Mouse (Mus musculus) left cerebral cortex, postnatal 14 days (tissue): ENCODE measurements around the gene Zfp593. TPM values are rescaled to one million over a fixed set of nuclear protein-coding genes. Genes with fewer than 3 reads are reported as not detected.
A peak's percentile ranks its signal among the peaks of the same experiment; 100 is the strongest.

ENCODE experiments used
- DNase-seq, 2 experiments: peaks; one replicate each; pipeline ENCODE4 v3.0.0; 2021 to 2022; ENCODE audit warnings: low spot score in 2 of 2, mixed read lengths in 1 of 2
- intact Hi-C: fragments of 180-260 bp; cut with DNase I; formaldehyde crosslinking; loops from one replicate; pipeline ENCODE4 v1.15.1; 2025
- total RNA-seq, 2 experiments: library from RNA; stranded (reverse); gene quantifications; 2 replicates each; pipeline ENCODE4 v1.2.3; 2021

Zfp593 gene
- total RNA-seq, 2 experiments from 2014 or later, result 10.0 to 12.5 TPM

DNA sequence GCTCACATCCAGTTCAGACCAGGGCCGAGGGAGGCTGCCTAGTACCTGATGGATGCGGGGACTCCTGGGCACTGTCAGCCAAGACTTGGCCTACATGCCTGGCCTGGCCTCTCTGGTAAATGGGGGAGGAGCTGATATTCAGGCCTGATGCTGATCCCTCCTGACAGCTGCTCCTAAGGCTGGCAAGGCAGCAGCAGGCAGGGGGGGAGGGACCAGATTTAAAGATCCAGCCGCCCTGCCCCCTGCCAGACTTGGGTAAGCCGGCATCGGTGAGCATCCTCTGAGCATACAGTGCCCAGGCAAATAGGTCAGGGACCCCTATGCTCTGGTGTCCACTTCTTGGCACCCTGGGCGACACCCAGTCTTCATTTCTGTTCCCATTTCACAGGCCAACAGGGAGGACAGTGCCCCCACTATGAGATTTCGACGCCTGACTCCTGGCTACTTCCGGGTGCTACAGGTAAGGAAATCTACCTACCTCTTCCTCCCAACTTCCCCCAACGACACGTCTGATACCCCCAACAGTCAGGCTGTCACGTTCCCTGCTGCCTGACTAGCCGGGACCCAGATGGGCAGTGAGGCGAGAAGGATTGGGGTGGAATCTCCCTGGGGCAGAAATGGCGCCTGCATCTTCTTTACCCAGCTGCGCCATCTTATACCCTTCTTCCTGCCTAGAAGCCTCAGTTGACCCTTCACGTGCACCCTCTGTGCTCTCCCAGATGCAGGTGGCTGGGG, 1.7 kb downstream of the Zfp593 start, which contains the start of gene E130218I03Rik:
Gene E130218I03Rik, plus strand, starts transcription at position 147 of the 735 bp plus-strand sequence.
- intact Hi-C loops, result no loop called here

DNA sequence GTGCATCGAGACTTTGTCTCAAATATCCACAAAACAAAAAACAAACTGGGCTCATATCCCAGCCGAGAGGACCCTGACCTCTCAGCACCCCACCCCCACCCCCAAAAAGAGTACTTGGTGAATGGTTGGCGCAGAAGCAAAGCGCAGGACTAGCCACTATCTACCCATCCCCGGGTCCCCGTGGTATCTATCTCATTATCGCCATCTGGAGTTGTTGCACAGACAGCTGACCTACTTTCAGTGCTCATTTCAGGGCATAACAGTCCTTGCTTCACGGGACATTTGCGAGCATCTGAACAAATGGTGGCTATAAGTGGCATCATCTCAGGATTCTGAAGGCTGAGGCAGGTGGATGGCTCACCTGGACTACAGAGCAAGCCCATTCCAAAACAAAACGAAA, 6.7 kb downstream of the Zfp593 start:
- intact Hi-C loops, result no loop called here
- peak in 1 of 2 experiments; percentile 11 for DNase-seq

More for the DNA sequence above, 1.7 kb downstream of the Zfp593 start, which contains the start of gene E130218I03Rik:
- no peak for DNase-seq

GRCm38 (mm10) chr4:134238279-134238651, 7.1 kb downstream of the Zfp593 start, which contains the start of gene Cnksr1:
Cnksr1 (minus strand) TSS chr4:134238399.
- intact Hi-C loops, result no loop called here
- peak; percentile 28 to 37 for DNase-seq

DNA sequence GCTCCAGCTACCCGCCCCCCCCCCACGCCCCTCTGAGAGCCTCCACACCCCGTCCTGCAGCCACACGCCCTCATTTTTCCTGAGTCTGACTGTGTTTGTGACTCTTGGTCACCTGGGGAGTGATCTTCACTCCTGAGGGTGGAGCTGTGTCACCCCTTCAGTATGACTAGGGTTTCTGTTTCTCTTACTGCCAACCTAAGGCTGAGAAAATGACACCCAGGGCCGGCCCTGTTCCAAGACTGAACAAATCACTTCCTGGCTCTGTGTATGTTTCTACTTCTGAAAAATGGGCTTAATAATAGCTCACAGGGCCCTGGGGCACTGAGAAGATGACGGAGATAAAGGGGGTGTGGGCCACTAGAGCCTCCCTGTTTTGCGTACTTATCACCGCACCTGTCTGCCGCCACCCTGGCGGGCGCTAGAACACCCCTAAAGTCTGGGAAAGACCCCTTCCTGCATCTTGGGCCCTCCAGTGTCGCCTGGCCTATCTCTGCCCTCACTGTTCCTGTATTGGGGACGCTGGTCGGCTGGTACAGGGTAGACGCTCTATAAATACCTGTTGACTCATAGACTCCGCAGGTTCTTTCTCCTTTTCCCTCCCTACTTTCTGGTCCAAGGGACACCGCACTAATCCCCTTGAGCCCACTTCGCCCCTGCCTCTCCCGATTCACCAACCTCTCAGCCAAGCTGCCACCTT, 7.7 kb downstream of the Zfp593 start:
- DNase-seq, result no peak

DNA sequence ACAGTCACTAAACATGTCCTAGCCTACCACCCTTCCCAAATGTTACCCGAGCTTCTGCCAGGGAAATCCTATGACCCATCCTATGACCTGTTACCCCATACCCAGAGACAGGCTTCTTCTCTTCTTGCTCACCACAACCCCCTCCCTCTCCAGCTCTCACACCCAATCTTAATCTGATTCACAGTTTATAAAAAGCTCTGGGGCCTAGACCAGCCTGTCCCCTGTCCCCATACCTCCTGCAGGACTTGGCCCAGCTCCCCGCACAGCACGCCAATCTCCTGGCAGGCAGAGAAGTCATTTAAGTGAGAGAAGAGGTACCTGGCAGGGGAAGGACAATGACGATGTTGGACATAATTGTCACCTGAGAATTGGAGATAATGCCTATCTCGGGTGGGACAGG, 10.5 kb downstream of the Zfp593 start:
- intact Hi-C loops, result no loop called here
- no peak for DNase-seq

More for the DNA sequence above, 7.7 kb downstream of the Zfp593 start:
- intact Hi-C loops, result no loop called here

GRCm38 (mm10) chr4:134230431-134230830, 15.0 kb downstream of the Zfp593 start:
- DNase-seq, result no peak
- intact Hi-C loops, result no loop called here

DNA sequence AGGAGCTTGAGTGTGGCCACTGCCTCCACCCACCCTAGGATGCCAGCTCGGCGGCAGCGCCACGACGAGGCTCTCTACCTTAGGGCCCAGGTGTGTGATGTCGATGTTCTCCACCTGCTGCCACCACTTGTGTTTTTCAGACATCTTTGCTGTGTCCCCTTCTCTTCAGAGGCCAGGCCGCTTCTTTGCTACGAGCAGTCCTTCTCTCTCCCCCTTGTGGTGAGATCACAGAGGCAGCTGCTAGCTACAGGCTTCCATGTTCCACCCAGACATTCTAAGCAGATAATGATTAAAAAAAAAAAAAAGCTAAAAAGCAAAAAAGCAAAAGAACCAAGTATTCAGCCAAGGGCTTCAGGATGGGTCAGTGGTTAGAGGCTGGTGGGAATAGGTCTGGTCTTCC, 18.2 kb downstream of the Zfp593 start, which contains the start of gene Catsper4:
Gene Catsper4, minus strand, starts transcription at position 190 of the 400 bp plus-strand sequence.
- peak in 1 of 2 experiments; percentile 20 for DNase-seq
- intact Hi-C loops, result no loop called here

DNA sequence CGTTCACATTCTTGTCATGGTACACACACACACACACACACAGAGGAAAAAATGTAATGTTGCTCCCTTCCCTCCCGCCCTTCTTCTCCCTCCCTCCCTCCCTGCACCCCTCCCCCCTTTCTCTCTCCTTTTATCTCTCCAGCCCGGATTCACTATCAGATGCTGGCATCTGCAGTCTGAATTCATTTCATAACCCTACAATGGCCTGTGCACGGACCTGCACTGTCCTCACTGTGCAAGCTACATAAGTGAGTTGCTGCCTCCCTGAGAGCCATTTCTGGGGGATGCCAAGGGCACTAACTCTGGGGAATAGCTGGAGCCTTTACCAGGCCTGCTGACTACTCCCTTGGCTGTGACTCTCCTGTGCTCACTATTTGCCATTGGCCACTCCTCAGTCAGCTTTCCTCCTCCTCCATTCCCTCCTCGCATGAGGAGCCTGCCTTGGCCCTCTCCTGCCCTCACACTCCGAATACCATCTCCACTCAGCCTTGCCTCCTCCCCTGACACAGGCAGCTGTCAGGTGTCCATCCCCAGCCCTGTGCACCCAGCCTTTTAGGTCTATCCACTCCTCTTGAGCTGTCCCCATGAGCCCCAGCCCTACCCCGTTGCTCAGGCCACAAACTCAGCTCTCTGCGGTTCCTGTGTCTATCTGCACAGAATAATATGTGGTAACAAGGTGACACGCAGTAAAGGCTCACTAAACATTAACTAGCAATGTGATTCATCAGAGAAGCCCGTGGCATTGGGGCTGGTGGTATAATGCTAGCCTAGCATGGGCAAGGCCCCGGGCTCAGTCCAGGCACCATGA, 22.4 kb downstream of the Zfp593 start:
- intact Hi-C loops, result no loop called here
- no peak for DNase-seq

DNA sequence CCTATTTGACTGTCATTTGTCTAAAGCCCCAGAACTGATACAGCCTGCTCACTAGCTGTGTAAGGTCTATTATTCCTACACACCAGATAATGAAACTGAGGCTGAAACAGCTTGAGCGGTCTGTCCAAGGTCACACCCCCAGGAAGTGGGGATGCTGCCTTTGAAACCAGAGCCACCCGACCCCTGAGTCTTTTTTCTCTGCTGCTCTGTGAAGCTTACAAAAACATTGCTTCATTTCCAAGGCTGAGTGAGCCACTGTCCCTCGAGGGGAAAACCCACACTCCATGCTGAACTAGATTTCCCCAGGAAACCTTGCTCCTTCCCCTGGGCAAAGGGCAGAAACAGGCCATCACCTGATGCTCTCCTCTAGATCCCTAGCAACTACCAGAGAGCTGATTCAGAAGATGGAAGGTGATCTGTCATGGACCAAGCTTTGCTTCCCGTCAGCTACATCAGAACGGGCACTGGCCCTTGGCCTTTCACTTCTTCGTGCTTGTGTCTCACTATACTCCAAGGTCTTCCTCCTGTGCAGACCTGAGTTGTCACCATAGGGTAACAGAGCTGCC, 38.8 kb downstream of the Zfp593 start:
- DNase-seq, result no peak
- intact Hi-C loops, result no loop called here

DNA sequence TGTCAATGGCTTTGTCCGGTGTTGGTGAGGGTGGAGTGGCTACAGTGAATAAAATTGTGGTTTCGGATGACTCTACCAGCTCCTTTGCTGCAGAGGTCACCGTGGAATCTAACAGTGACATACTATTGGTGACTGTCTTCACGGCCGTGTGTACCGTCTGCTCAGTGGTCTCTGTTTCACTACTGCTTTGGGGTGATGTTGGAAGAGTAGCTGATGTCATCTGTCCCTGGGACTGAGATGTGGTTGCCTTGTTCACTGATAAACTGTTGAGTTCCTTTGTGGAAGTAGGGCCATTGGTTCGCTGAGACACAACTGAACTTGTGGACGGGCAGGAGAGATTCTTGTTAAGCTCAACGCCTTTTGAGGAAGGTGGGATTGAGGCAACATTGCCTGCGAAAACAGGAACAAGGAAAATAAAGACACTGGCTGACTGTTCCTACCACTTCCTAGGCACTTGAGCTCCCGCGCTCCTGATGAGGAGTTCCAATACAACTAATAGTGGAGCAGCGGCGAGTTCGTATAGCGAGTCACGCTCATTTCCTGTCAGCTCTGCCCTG, 42.0 kb downstream of the Zfp593 start:
- no peak for DNase-seq
- intact Hi-C loops, result no loop called here

GRCm38 (mm10) chr4:134202904-134203303, 42.5 kb downstream of the Zfp593 start, which contains the start of gene Gm7534:
Gm7534 (minus strand) TSS chr4:134203004.
- no peak for DNase-seq
- intact Hi-C loops, result no loop called here

DNA sequence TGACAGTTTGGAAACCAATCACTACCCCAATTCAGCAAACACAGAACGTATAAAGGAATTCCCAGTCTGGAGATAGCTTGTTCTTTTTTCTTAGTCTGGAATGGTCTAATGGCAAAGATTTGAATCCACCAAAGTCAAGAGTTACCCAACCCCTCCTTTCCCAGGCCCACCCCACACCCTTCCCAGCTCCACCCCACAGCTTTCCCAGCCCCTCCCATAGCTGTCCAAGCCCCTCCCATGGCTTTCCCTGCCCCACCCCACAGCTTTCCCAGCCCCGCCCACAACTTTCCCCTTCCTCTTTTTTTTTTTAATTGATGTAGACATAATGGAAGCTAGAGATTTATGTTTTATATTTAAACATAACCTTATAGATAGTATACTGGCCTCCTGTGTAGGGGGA, 46.0 kb downstream of the Zfp593 start:
- intact Hi-C loops, result no loop called here
- DNase-seq, result no peak

Other genes starting within 250 kb of the Zfp593 start
- 10 to 100 TPM; 61.0 to 63.6 TPM for gene Dhdds, start 244.7 kb downstream of the Zfp593 start, total RNA-seq
- not detected for gene Lin28a, start 226.8 kb downstream of the Zfp593 start, total RNA-seq
- gene Zfp683, start 191.8 kb downstream of the Zfp593 start, total RNA-seq, result not detected
- gene Crybg2, start 184.8 kb downstream of the Zfp593 start, total RNA-seq, result 1 to 10 TPM; 1.3 to 1.4 TPM
- gene Cd52, start 150.5 kb downstream of the Zfp593 start, total RNA-seq, result 1 to 10 TPM in 1 of 2 experiments, under 1 TPM in 1; 0.99 to 2.4 TPM
- gene Ubxn11, start 143.0 kb downstream of the Zfp593 start, total RNA-seq, result 10 to 100 TPM; 22.6 to 25.0 TPM
- 100 to 1,000 TPM; 204 to 214 TPM for gene Sh3bgrl3, start 116.8 kb downstream of the Zfp593 start, total RNA-seq
- 10 to 100 TPM in 1 of 2 experiments, 1 to 10 TPM in 1; 9.5 to 10.5 TPM for gene Cep85, start 58.5 kb downstream of the Zfp593 start, total RNA-seq
- not detected for gene Gm7534, start 42.6 kb downstream of the Zfp593 start, total RNA-seq
- not detected for gene Catsper4, start 18.2 kb downstream of the Zfp593 start, total RNA-seq
- under 1 TPM in 1 of 2 experiments, not detected in 1; 0.24 TPM for gene Cnksr1, start 7.2 kb downstream of the Zfp593 start, total RNA-seq
- gene E130218I03Rik, start 1.9 kb downstream of the Zfp593 start, total RNA-seq, result not detected
- gene Gm30191, start 1.3 kb upstream of the Zfp593 start, total RNA-seq, result not detected
- gene Grrp1, start 8.5 kb upstream of the Zfp593 start, total RNA-seq, result 1 to 10 TPM; 3.8 to 4.3 TPM
- gene Pdik1l, start 42.3 kb upstream of the Zfp593 start, total RNA-seq, result 10 to 100 TPM; 16.1 to 16.4 TPM
- under 1 TPM; 0.40 to 0.86 TPM for gene Trim63, start 69.5 kb upstream of the Zfp593 start, total RNA-seq
- gene Slc30a2, start 97.6 kb upstream of the Zfp593 start, total RNA-seq, result under 1 TPM in 1 of 2 experiments, not detected in 1; 0.17 TPM
- gene Extl1, start 138.3 kb upstream of the Zfp593 start, total RNA-seq, result 10 to 100 TPM; 52.3 to 53.7 TPM
- 10 to 100 TPM; 10.9 to 12.3 TPM for gene Pafah2, start 150.7 kb upstream of the Zfp593 start, total RNA-seq
- gene Stmn1, start 222.7 kb upstream of the Zfp593 start, total RNA-seq, result 1,000 to 10,000 TPM; 1,227 to 1,286 TPM